Mouse (Mus musculus) brain, embryonic 14.5 days (tissue): Measurements from ENCODE around the gene Gfy.

Experiments
- CTCF ChIP-seq: fragments of 200-500 bp; IDR thresholded peaks from 2 replicates; pipeline ENCODE4 v1.5.1; 2012; ENCODE audit warnings: inconsistent platforms, mild to moderate bottlenecking, moderate library complexity, borderline replicate concordance; ENCODE audit not compliant: insufficient read depth, insufficient read length; ENCODE audit errors: extremely low read depth
- POLR2A ChIP-seq: fragments of 200-500 bp; IDR thresholded peaks from 2 replicates; pipeline ENCODE4 v1.6.1; 2012; ENCODE audit warnings: mild to moderate bottlenecking, inconsistent platforms, borderline replicate concordance; ENCODE audit not compliant: poor library complexity, insufficient read depth, insufficient read length, severe bottlenecking; ENCODE audit errors: extremely low read depth

DNA sequence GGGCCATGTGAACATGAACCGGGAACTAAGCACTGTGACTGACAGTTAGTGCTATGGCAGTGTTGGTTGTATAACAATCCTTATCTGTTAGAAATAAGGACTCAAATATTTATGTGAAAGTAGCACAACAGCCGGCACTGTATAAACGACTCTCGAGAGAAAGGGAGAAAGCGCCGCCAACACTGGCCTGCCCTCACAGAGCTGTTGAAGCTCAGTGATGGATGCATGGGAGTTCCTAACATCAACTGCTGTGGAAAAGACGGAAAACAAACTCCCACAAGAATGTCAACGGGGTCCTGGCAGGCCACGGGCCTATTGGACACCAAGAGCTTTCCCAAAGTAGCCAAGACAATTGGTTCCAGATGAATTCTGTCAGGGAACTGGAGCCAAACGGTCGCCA, 28.1 kb downstream of the Gfy start:
- no peak for TF ChIP-seq CTCF
- no peak for TF ChIP-seq POLR2A
